Mouse (Mus musculus) C2C12 (cell line): ENCODE data around the gene Mpdz.

Experiments
- CEBPB ChIP-seq: IDR thresholded peaks from one replicate; pipeline ENCODE4 v1.6.1; 2011; ENCODE audit warnings: low read depth, mild to moderate bottlenecking, control low read depth, moderate library complexity
- CTCF ChIP-seq: IDR thresholded peaks from one replicate; pipeline ENCODE4 v1.5.1; 2011; ENCODE audit not compliant: control insufficient read depth, insufficient read depth, insufficient read length
- MAX ChIP-seq: IDR thresholded peaks from one replicate; pipeline ENCODE4 v1.6.1; 2011; ENCODE audit warnings: mild to moderate bottlenecking, control low read depth
- MYOD1 ChIP-seq: IDR thresholded peaks from one replicate; pipeline ENCODE4 v1.6.1; 2011; ENCODE audit warnings: low read depth; ENCODE audit not compliant: control insufficient read depth, insufficient read length
- MYOG ChIP-seq: IDR thresholded peaks from one replicate; pipeline ENCODE4 v1.6.1; 2011; ENCODE audit not compliant: control insufficient read depth, insufficient read length; ENCODE audit errors: extremely low read depth
- USF1 ChIP-seq: IDR thresholded peaks from one replicate; pipeline ENCODE4 v1.6.1; 2011; ENCODE audit warnings: low read depth, mild to moderate bottlenecking, control low read depth, moderate library complexity

DNA sequence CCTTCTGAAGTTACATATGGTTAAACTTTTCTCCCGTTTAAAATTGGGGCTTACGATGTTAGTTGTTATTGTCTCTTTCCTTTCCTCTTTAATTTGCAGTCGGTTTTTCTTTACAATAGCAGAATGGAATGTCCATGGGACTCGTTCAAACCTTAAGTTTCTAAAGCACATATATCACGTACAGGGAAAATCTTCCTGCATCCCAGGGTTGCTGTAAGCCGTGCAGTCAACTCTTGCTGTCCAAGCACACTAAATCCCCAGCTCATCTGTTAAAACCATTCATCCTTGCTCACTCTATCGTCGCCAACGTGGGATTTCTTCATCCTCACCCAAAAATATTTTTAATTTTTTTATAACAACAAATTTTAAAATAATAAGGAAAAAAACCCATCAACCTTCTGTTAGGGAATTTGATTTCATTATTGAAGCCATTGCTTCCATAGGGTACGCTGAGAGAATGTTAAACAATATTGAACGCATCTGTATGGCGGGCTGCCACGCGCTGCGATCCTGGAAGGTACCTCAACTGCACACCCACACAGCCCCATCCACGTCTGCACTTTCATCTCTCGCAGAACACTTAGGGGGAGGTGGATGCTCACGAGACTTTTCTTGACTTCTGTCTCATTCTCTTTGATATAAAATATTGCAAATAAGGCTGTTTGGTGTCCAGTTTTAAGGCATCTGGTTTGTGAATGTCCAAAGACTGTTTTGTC, 41.4 kb upstream of the Mpdz start:
- TF ChIP-seq CTCF: no peak
- TF ChIP-seq MAX: no peak
- TF ChIP-seq USF1: no peak
- no peak for TF ChIP-seq CEBPB
- TF ChIP-seq MYOD1: no peak
- TF ChIP-seq MYOG: no peak
